Mouse (Mus musculus): ENCODE results near the gene Pklr.

The Pklr gene

GRCm38 (mm10) chr3:89163123-89163522 is 27.2 kb downstream of the Pklr start:
- DNase-seq (ENCODE audit: extremely low read depth, insufficient read length, low spot score): peak; percentile 56

GRCm38 (mm10) chr3:89163643-89164245 is 27.8 kb downstream of the Pklr start:
- DNase-seq (ENCODE audit: extremely low read depth, insufficient read length, low spot score): no peak

- DNase-seq (ENCODE audit: extremely low read depth, insufficient read length, low spot score): peak; percentile 91
Observed at GRCm38 (mm10) chr3:89164506-89165267, 28.7 kb downstream of the Pklr start, which contains the start of gene Clk2. Clk2 (plus strand) TSS chr3:89164795.

GRCm38 (mm10) chr3:89165268-89165870 is 29.4 kb downstream of the Pklr start:
- DNase-seq (ENCODE audit: extremely low read depth, insufficient read length, low spot score): no peak

- DNase-seq (ENCODE audit: extremely low read depth, insufficient read length, low spot score): no peak
Observed at GRCm38 (mm10) chr3:89166945-89167344, 31.0 kb downstream of the Pklr start.

GRCm38 (mm10) chr3:89174844-89175243 is 38.9 kb downstream of the Pklr start:
- no peak for DNase-seq (ENCODE audit: extremely low read depth, insufficient read length, low spot score)

- DNase-seq (ENCODE audit: extremely low read depth, insufficient read length, low spot score): no peak
Observed at GRCm38 (mm10) chr3:89175544-89175943, 39.6 kb downstream of the Pklr start.

- DNase-seq (ENCODE audit: extremely low read depth, insufficient read length, low spot score): no peak
Observed at GRCm38 (mm10) chr3:89176421-89176820, 40.5 kb downstream of the Pklr start.

- DNase-seq (ENCODE audit: extremely low read depth, insufficient read length, low spot score): peak; percentile 96
Observed at GRCm38 (mm10) chr3:89177242-89178106, 41.5 kb downstream of the Pklr start, which contains the start of gene Scamp3. Scamp3 (plus strand) TSS chr3:89177473.

GRCm38 (mm10) chr3:89178107-89178385 is 42.1 kb downstream of the Pklr start:
- DNase-seq (ENCODE audit: extremely low read depth, insufficient read length, low spot score): no peak

- no peak for DNase-seq (ENCODE audit: extremely low read depth, insufficient read length, low spot score)
Observed at GRCm38 (mm10) chr3:89179056-89179455, 43.1 kb downstream of the Pklr start.

GRCm38 (mm10) chr3:89181749-89182500 is 46.0 kb downstream of the Pklr start:
- no peak for DNase-seq (ENCODE audit: extremely low read depth, insufficient read length, low spot score)

GRCm38 (mm10) chr3:89182531-89183057 is 46.7 kb downstream of the Pklr start:
- DNase-seq (ENCODE audit: extremely low read depth, insufficient read length, low spot score): no peak

GRCm38 (mm10) chr3:89183058-89183958 is 47.4 kb downstream of the Pklr start, which contains the start of gene Fam189b:
Fam189b (plus strand) TSS chr3:89183143.
- no peak for DNase-seq (ENCODE audit: extremely low read depth, insufficient read length, low spot score)

GRCm38 (mm10) chr3:89183959-89184315 is 48.0 kb downstream of the Pklr start:
- DNase-seq (ENCODE audit: extremely low read depth, insufficient read length, low spot score): no peak

GRCm38 (mm10) chr3:89187197-89187596 is 51.3 kb downstream of the Pklr start:
- no peak for DNase-seq (ENCODE audit: extremely low read depth, insufficient read length, low spot score)

- DNase-seq (ENCODE audit: extremely low read depth, insufficient read length, low spot score): no peak
Observed at GRCm38 (mm10) chr3:89187690-89188477, 51.9 kb downstream of the Pklr start.

GRCm38 (mm10) chr3:89188478-89188875 is 52.5 kb downstream of the Pklr start:
- no peak for DNase-seq (ENCODE audit: extremely low read depth, insufficient read length, low spot score)

Measured in 3134 (cell line).